Mouse (Mus musculus): ENCODE measurements around the gene Col19a1. TPM values are rescaled to one million over a fixed set of nuclear protein-coding genes. Genes with fewer than 3 reads are reported as not detected.
"Not testable (repeated sequence)": the region's sequence is repeated elsewhere in the genome, so short reads cannot be mapped to it uniquely, and the experiment has no call there.

The Col19a1 gene
- polyA plus RNA-seq (2014; fragmentation: Nextera tagmentation; extraction: Ambion mirVana), result 0.32 and 1.1 TPM in 2 replicates

GRCm38 (mm10) chr1:24587141-24587541 lies at the start of gene Col19a1:
Col19a1 (minus strand) TSS chr1:24587472.
- Histone ChIP-seq H3K27me3 (replicated peaks; ENCODE audit: control insufficient read depth, insufficient read depth, low read length) (peaks cover 22% of the 10 kb centered on the region), H3K4me1 (ENCODE audit: control insufficient read depth, insufficient read depth, low read length) (peaks cover 8% of the 10 kb centered on the region), H3K36me3 (ENCODE audit: control insufficient read depth, insufficient read depth, low read length) (no peaks in the 10 kb centered on the region), H3K4me3 (ENCODE audit: low read depth, low read length) (peak within 1 kb of the TSS; percentile 50), H3K4me2 (ENCODE audit: low read length) (peak within 1 kb of the TSS; percentile 99), H3K9me3 (replicated peaks; ENCODE audit: control insufficient read depth, low read length) (no peaks in the 10 kb centered on the region), H3K27ac (ENCODE audit: low read depth, low read length) (no peak within 1 kb of the TSS), H3K9ac (ENCODE audit: low read length) (peak within 1 kb of the TSS; percentile 63)
- WGBS, result 1% methylated on average over 22 of the region's 22 CpGs
- DNase-seq (ENCODE audit: low spot score) (peak; percentile 25), ATAC-seq (peak; percentile 42)

DNA sequence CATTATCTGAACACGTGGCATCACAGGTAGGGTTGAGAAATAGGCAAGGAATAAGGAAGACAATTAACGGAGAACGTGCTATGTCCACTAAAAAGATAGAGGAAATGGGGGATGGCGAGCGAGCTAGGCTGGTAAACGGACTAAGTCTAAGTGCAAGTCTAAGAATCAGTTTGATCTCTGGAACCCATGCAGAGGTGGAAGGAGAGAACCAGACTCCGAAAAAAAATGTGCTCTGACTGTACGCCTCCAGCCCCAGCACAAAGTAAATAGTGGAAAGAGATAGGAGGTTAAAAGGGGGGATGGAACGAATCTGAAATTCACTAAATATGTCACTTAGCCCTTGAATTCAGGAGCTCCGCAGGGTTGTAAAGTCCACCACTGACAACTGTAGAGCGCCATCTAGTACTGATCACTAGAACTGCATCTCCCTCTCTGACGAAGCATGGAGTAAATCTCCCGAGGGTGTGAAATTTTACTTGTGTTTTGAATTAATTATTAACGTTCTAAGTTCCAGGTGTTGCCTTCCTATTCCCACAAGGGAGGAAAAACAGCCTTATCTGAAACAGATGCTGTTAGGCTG lies 46.4 kb upstream of the Col19a1 start:
- WGBS, result 41% methylated on average over 14 of the region's 14 CpGs

GRCm38 (mm10) chr1:24612556-24612955 lies 25.3 kb upstream of the Col19a1 start:
- H3K36me3 ChIP-seq (ENCODE audit: control insufficient read depth, insufficient read depth, low read length); H3K4me3 ChIP-seq (ENCODE audit: low read depth, low read length); H3K9me3 ChIP-seq (replicated peaks; ENCODE audit: control insufficient read depth, low read length); H3K9ac ChIP-seq (ENCODE audit: low read length); DNase-seq (ENCODE audit: low spot score); H3K4me2 ChIP-seq (ENCODE audit: low read length); H3K27ac ChIP-seq (ENCODE audit: low read depth, low read length); H3K27me3 ChIP-seq (replicated peaks; ENCODE audit: control insufficient read depth, insufficient read depth, low read length); ATAC-seq; H3K4me1 ChIP-seq (ENCODE audit: control insufficient read depth, insufficient read depth, low read length): not testable (repeated sequence)
- WGBS, result 2% methylated on average over 1 of the region's 2 CpGs

More for the DNA sequence above, 46.4 kb upstream of the Col19a1 start:
- no peaks in the 10 kb centered on the region for H3K4me1 ChIP-seq (ENCODE audit: control insufficient read depth, insufficient read depth, low read length)
- peak; percentile 52 for DNase-seq (ENCODE audit: low spot score)
- H3K27ac ChIP-seq (ENCODE audit: low read depth, low read length), result no peak overlapping the region
- H3K4me2 ChIP-seq (ENCODE audit: low read length), result no peak overlapping the region
- no peaks in the 10 kb centered on the region for H3K9me3 ChIP-seq (replicated peaks; ENCODE audit: control insufficient read depth, low read length)
- H3K4me3 ChIP-seq (ENCODE audit: low read depth, low read length), result no peak overlapping the region
- ATAC-seq, result no peak
- H3K27me3 ChIP-seq (replicated peaks; ENCODE audit: control insufficient read depth, insufficient read depth, low read length), result no peaks in the 10 kb centered on the region
- H3K9ac ChIP-seq (ENCODE audit: low read length), result no peak overlapping the region
- H3K36me3 ChIP-seq (ENCODE audit: control insufficient read depth, insufficient read depth, low read length), result no peaks in the 10 kb centered on the region

GRCm38 (mm10) chr1:24595096-24595495 lies 7.8 kb upstream of the Col19a1 start:
- Histone ChIP-seq H3K27ac (ENCODE audit: low read depth, low read length) (no peak overlapping the region), H3K4me2 (ENCODE audit: low read length) (no peak overlapping the region), H3K4me3 (ENCODE audit: low read depth, low read length) (no peak overlapping the region), H3K36me3 (ENCODE audit: control insufficient read depth, insufficient read depth, low read length) (no peaks in the 10 kb centered on the region), H3K4me1 (ENCODE audit: control insufficient read depth, insufficient read depth, low read length) (no peaks in the 10 kb centered on the region), H3K9me3 (replicated peaks; ENCODE audit: control insufficient read depth, low read length) (no peaks in the 10 kb centered on the region), H3K27me3 (replicated peaks; ENCODE audit: control insufficient read depth, insufficient read depth, low read length) (no peaks in the 10 kb centered on the region), H3K9ac (ENCODE audit: low read length) (no peak overlapping the region)
- ATAC-seq (no peak), DNase-seq (ENCODE audit: low spot score) (no peak)
- 97% methylated on average over 19 of the region's 19 CpGs for WGBS

DNA sequence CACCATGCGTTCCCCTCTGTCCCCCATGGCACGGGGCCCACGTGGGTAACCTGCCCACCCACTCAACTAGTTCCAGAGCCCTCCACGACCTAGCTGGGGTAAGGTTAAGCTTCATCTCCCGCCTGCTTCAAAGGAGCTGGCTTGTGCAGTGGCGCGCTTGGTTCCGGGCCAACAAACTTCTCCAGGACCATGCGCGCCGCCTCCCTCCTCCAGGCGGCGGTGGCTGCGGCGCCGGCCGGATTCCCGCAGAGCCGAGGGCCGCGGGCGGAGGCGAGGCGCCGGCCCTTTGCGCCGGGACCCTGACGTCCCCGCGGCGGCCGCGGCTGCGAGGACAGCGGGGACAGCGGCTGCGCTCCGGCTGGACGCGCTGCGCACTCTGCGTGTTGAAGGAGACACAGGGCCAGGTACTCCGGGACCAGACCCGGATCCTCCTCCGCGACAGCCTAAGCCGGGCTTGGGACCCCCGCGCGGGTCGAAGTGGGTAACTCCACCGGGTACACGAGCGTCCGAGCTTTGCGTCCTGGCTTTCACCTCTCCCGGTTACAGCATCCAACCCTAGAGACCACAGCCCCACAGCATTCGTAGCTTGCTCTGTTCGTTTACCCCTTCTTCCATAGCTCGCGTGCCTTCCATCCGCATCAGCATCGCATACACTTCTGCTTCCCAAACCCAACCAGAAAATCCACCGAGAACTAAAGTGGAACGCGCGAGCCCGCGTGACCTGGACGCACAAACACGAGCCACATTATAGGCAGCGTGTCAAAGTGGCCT lies 717 bp downstream of the Col19a1 start:
- under 1% methylated on average over 72 of the region's 72 CpGs for WGBS

GRCm38 (mm10) chr1:24572602-24573001 lies 14.7 kb downstream of the Col19a1 start:
- DNase-seq (ENCODE audit: low spot score), result no peak
- Histone ChIP-seq H3K4me2 (ENCODE audit: low read length) (no peak overlapping the region), H3K4me1 (ENCODE audit: control insufficient read depth, insufficient read depth, low read length) (no peaks in the 10 kb centered on the region), H3K27ac (ENCODE audit: low read depth, low read length) (no peak overlapping the region), H3K9ac (ENCODE audit: low read length) (no peak overlapping the region), H3K36me3 (ENCODE audit: control insufficient read depth, insufficient read depth, low read length) (no peaks in the 10 kb centered on the region), H3K9me3 (replicated peaks; ENCODE audit: control insufficient read depth, low read length) (no peaks in the 10 kb centered on the region), H3K4me3 (ENCODE audit: low read depth, low read length) (no peak overlapping the region), H3K27me3 (replicated peaks; ENCODE audit: control insufficient read depth, insufficient read depth, low read length) (no peaks in the 10 kb centered on the region)
- no peak for ATAC-seq
- WGBS, result 84% methylated on average over 8 of the region's 8 CpGs

More for the DNA sequence above, 717 bp downstream of the Col19a1 start:
- Histone ChIP-seq H3K36me3 (ENCODE audit: control insufficient read depth, insufficient read depth, low read length) (no peaks in the 10 kb centered on the region), H3K27ac (ENCODE audit: low read depth, low read length) (no peak overlapping the region), H3K4me1 (ENCODE audit: control insufficient read depth, insufficient read depth, low read length) (peaks cover 8% of the 10 kb centered on the region), H3K4me2 (ENCODE audit: low read length) (peak overlapping the region; percentile 99), H3K9me3 (replicated peaks; ENCODE audit: control insufficient read depth, low read length) (no peaks in the 10 kb centered on the region), H3K4me3 (ENCODE audit: low read depth, low read length) (peak overlapping the region; percentile 50), H3K27me3 (replicated peaks; ENCODE audit: control insufficient read depth, insufficient read depth, low read length) (peaks cover 22% of the 10 kb centered on the region), H3K9ac (ENCODE audit: low read length) (peak overlapping the region; percentile 63)
- ATAC-seq (peak; percentile 85), DNase-seq (ENCODE audit: low spot score) (peak; percentile 75)

DNA sequence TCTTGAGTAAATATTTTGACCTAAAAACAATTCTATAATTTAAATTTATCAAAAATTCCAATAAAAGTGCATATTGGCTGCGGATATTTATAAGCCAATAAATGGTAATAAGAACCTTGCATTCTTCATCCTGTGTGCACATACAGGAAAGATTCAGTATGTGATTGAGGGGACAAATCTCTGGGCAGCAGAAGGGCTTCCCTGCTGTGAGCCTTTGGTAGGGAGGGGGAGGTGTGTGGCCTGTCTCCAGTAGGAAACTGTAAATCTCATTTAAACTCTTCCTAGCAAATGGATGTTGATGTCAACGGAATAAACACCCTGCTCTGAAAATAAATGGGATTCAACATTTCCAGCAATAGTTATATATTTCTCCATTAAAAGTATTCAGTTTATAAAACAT lies 23.2 kb downstream of the Col19a1 start:
- Histone ChIP-seq H3K4me3 (ENCODE audit: low read depth, low read length) (no peak overlapping the region), H3K27me3 (replicated peaks; ENCODE audit: control insufficient read depth, insufficient read depth, low read length) (no peaks in the 10 kb centered on the region), H3K4me2 (ENCODE audit: low read length) (no peak overlapping the region), H3K9me3 (replicated peaks; ENCODE audit: control insufficient read depth, low read length) (no peaks in the 10 kb centered on the region), H3K9ac (ENCODE audit: low read length) (no peak overlapping the region), H3K4me1 (ENCODE audit: control insufficient read depth, insufficient read depth, low read length) (no peaks in the 10 kb centered on the region), H3K36me3 (ENCODE audit: control insufficient read depth, insufficient read depth, low read length) (no peaks in the 10 kb centered on the region), H3K27ac (ENCODE audit: low read depth, low read length) (no peak overlapping the region)
- 57% methylated on average over 2 of the region's 2 CpGs for WGBS
- ATAC-seq, result no peak
- DNase-seq (ENCODE audit: low spot score), result no peak

DNA sequence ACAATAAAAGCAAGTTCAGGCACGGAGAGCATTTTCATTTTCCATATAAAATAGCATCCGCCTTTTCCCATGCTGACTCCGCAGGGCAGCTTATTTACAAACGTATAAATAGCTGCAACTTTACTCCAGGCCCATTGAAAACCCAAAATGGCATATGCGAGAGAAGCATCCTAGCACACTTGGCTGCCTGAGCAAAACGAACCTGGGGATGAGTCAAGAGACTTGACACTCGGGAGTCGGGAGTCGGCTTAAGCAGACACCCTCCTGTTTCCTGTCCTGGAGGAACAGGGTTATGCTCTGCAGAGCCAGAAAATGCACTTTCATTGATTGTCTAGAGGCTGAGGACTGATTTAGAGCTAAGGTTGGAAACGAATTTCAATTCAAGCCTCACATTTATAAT lies 29.3 kb downstream of the Col19a1 start:
- no peaks in the 10 kb centered on the region for H3K4me1 ChIP-seq (ENCODE audit: control insufficient read depth, insufficient read depth, low read length)
- H3K4me2 ChIP-seq (ENCODE audit: low read length), result no peak overlapping the region
- WGBS, result 70% methylated on average over 10 of the region's 10 CpGs
- H3K9ac ChIP-seq (ENCODE audit: low read length), result no peak overlapping the region
- H3K36me3 ChIP-seq (ENCODE audit: control insufficient read depth, insufficient read depth, low read length), result no peaks in the 10 kb centered on the region
- DNase-seq (ENCODE audit: low spot score), result no peak
- no peaks in the 10 kb centered on the region for H3K9me3 ChIP-seq (replicated peaks; ENCODE audit: control insufficient read depth, low read length)
- H3K27ac ChIP-seq (ENCODE audit: low read depth, low read length), result no peak overlapping the region
- no peaks in the 10 kb centered on the region for H3K27me3 ChIP-seq (replicated peaks; ENCODE audit: control insufficient read depth, insufficient read depth, low read length)
- no peak overlapping the region for H3K4me3 ChIP-seq (ENCODE audit: low read depth, low read length)
- no peak for ATAC-seq

DNA sequence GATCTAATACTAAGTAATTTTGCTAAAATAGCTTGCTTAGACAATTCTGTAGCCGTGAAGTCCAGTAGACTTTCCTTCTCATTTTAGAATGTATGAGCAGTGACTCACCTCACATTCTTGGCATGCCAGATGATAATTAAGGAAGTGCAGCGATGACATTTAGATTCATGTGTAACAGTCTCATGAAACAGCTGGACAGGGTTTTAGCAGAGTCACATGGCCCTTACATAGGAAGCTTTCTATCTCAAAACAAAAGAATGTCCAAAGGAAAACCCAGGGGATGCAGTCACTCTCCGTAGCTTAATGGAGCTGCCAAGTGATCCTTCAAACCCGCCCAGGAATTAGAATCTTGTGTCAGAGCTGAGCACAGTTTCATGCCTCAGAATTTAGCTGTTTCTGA lies 33.8 kb downstream of the Col19a1 start:
- Histone ChIP-seq H3K27ac (ENCODE audit: low read depth, low read length) (no peak overlapping the region), H3K4me3 (ENCODE audit: low read depth, low read length) (no peak overlapping the region), H3K4me1 (ENCODE audit: control insufficient read depth, insufficient read depth, low read length) (no peaks in the 10 kb centered on the region), H3K27me3 (replicated peaks; ENCODE audit: control insufficient read depth, insufficient read depth, low read length) (no peaks in the 10 kb centered on the region), H3K9ac (ENCODE audit: low read length) (no peak overlapping the region), H3K36me3 (ENCODE audit: control insufficient read depth, insufficient read depth, low read length) (no peaks in the 10 kb centered on the region), H3K4me2 (ENCODE audit: low read length) (no peak overlapping the region), H3K9me3 (replicated peaks; ENCODE audit: control insufficient read depth, low read length) (no peaks in the 10 kb centered on the region)
- 50% methylated on average over 4 of the region's 4 CpGs for WGBS
- no peak for DNase-seq (ENCODE audit: low spot score)
- ATAC-seq, result no peak
